Mouse (Mus musculus): Measurements from ENCODE around the gene Tnn.

Gene Tnn

DNA sequence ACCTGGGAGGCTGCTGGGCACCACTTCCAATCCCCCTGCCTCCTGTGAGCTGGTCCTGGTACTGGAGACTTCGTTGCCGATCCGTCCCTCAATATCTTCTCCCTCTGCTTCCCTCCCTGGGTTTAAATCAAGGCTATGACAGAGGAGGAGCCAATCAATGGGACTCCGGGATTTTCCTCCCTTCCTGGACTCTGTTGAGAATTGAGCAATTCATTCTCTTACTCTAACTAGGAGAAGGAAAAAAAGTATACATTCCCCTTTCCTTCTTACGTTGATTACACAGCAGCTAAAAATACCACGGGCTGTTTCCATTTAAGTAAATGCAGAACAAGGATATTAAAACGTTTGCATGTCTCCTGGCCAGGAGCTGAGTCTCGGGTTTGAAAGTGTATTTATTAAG lies at the start of gene Tnn:
Tnn (minus strand) TSS at position 101 of the 400 bp plus-strand sequence.
- no peak for DNase-seq (ENCODE audit: low read depth)

DNA sequence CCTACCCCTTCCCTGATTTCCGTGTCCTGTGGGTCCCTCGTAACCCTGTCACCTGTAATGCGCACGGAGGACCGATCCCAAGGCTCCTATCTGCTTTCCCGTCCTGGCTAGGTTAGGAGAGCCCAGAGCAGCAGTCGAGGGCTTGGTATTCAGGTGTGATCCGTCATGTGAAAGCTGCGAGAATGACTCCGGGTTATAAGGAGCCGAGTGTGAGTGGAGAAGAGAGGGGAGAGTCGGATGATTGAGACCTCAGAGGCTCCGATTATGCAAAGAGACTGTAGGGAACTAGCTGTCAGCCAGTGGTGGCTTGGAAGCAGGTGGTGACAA lies 41.9 kb upstream of the Tnn start:
- DNase-seq (ENCODE audit: low read depth), result no peak

DNA sequence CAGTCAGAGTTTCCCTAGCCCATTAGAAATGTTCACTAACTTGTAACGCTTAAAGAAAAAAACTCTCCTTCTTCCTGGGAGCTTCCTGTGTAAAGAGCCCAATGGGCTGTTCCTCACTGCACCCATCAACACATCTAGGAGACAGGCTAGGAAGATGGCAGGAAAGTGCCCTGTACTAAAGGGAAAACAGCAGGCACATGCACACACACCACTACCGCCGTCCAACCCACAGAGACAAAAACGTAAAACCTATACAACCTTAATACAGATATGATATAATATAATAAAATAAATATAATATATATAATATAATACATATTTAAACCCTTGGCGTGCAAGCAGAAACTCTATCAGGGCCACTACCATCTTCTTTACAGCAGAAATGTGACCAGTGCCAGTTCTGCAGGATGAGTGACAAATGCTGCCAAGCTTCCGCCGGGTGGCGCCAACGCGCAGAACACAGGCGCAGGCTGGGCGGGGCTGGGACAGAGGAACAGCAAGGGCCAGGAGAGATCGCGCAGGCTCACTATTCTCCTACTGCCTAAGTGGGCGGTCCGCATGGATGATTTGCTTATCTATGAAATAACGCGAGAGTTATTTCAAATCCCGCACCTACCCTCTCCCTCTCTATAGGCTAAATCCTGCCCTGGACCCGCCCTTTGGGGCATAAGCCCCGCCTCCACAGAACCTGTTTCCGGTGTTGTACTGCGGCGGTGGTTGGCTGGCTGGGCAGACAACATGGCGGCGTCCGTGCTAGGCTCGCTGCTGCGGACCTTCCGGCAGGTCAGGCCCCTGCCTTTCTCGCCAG lies 41.4 kb upstream of the Tnn start, which contains the start of gene Mrps14:
Mrps14 (plus strand) TSS at position 687 of the 808 bp plus-strand sequence.
- DNase-seq (ENCODE audit: low read depth), result peak; percentile 100

- DNase-seq (ENCODE audit: low read depth), result peak; percentile 36
Observed at GRCm38 (mm10) chr1:160184506-160184905, 31.1 kb upstream of the Tnn start.

GRCm38 (mm10) chr1:160181216-160181615 lies 27.8 kb upstream of the Tnn start:
- DNase-seq (ENCODE audit: low read depth), result no peak

DNA sequence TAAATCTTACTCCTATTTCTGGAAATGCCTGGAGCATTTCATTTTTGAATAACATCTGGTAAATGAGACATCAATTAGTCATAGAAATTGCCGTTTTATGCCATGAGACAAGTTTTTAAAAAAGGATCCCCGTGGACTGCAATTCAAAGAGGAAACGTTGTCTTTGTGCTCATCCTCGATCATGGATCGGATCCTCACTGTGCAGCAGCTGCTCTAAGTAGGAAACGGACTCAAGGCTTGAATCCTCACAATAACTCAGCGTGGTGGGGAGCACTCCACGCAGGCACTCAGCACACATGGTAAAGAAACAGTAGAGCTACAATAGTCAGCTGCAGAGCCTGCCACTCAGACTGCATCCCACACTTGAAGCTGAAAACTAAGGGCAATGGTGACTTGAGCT lies 23.5 kb upstream of the Tnn start:
- no peak for DNase-seq (ENCODE audit: low read depth)

DNA sequence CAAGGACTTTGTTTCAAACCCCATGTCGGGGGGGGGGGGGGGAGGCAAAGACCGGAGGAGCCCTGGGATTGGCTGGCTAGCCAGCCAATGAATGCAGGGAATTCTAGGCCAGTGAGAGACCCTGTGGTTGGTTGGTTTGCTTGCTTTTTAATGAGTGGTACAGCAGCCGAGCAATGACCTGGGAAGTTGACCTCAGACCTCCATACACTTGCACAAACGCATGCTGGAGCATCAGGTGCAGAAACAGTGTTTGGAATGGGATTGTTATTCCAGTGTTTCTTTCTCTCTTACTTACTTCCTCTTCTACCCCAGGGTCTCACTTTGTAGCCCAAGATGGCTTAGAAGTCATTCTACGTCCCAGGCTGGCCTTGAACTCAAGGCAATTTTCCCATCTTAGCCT lies 13.2 kb upstream of the Tnn start:
- DNase-seq (ENCODE audit: low read depth), result no peak

- no peak for DNase-seq (ENCODE audit: low read depth)
Observed at GRCm38 (mm10) chr1:160158190-160158589, 4.8 kb upstream of the Tnn start.

GRCm38 (mm10) chr1:160150726-160151125 lies 2.7 kb downstream of the Tnn start:
- DNase-seq (ENCODE audit: low read depth), result no peak

DNA sequence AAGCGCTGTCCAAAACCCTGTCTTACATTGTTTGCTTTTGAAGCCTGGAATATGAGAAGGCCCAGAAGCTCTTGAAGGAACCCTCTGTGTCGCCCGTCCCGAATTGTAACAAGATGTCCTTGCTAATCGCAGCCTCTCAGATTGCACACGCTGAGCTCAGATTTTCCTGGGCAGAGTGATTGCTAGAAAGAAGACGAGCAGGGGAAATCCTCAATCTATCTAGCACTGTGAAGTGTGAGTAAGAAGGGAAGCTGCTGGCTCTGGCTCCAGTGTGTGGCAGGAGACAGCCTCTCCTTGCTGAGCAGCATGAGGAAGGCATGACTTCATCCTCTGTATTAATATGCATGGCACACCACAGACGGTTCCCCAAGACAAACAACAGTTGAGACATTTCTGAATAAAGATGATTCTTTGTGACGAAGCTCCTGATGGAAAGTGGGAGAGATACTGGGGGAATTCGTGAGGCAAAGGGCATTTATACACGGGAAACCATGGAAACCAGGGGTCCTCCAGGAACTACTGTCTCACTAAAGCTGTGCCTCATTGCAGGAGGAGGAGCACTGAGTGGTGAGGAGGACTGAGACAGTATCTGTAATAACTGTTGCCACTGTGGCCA lies 4.0 kb downstream of the Tnn start:
- DNase-seq (ENCODE audit: low read depth), result no peak

GRCm38 (mm10) chr1:160147274-160147673 lies 6.1 kb downstream of the Tnn start:
- DNase-seq (ENCODE audit: low read depth), result no peak

GRCm38 (mm10) chr1:160145606-160146005 lies 7.8 kb downstream of the Tnn start:
- DNase-seq (ENCODE audit: low read depth), result no peak

DNA sequence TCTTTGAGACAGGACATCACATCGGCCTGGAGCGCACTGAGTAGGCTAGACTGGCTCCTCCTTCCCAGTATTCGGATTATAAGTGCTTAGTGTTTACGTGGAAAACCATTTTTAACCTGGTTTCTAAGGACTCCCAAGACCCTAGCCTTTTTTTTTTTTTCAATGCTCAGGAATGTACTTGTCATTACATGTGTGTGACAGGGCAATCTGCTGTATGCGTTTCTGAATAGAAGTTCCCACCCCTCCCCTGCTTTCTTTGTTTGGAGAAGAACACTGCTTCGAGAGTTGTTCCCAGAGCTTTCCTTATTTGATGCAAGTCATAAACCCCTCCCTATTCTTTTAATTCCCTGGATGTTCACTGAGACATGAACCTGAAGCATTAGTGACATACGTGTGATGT lies 9.0 kb downstream of the Tnn start:
- DNase-seq (ENCODE audit: low read depth), result no peak

DNA sequence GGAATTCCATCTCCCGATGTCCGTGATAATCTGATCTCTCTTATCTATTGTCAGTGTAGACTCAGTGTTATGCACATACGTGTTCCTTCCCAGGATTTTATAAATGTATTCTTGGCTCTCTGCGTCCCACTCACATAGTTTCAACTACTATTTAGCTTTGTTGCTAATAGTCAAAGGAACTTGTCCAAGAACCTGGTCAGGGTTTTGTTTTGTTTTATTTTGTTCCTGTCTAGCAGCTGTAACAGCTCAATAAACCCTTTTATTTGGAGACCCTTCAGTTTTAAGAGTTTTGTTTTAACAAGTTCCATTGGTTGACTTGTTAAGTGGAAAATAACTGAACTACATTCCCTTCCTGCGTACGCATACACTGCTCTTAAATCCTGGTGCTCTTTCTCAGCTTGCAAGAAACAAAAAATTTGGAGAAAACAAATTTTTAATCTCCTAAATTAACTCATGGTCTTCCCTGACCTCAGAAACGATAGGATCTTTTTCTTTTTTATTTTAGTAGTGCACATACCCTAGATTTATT lies 17.0 kb downstream of the Tnn start:
- DNase-seq (ENCODE audit: low read depth), result no peak

DNA sequence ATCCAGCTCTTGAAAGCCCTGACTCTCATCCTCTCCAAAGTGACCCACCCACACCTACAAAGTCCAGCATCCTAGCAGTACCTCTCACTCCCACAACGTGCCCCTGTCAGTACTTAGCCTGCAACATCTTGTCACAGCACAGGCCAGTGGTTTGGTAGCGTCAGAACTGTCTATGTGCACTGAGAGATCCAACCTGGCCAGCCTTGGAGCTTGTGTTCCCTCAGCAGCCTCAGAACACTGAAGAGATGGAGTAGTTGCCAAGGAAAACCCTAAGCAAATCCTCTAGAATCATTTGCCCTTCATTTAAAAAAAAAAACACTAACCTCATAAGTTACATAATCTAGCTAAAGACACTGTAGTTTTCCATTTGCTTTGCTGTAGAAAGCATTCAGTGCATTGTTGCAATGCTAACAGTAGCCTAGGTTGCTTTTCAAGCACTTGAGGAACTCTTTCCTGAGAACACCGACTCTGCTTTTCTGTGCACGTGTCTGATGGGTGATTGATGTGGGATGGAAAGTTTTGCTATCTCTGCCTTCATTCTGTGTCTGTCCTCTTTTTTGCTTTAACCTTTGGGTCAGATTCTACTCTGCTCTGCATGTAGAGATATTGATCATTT lies 19.8 kb downstream of the Tnn start:
- no peak for DNase-seq (ENCODE audit: low read depth)

- DNase-seq (ENCODE audit: low read depth), result no peak
Observed at GRCm38 (mm10) chr1:160123957-160124356, 29.4 kb downstream of the Tnn start.

DNA sequence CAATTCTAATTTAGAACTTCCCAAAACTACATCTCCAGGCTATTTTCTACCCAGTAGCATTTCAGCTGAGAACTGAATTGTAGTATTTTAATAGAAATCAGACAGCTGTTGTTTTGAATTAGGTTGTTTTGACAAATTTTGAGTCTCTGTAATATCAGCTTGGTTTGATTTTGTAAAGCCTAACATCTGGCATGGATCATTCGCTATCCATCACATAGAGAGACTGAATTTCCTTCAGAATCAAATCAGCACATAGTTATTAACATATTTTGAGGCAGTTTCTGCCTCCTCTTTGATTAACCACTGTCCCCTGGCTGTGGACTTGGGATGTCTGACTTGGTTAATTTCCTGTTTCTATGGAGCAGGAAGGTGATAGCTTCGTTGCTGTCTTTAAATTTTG lies 44.8 kb downstream of the Tnn start:
- no peak for DNase-seq (ENCODE audit: low read depth)

DNA sequence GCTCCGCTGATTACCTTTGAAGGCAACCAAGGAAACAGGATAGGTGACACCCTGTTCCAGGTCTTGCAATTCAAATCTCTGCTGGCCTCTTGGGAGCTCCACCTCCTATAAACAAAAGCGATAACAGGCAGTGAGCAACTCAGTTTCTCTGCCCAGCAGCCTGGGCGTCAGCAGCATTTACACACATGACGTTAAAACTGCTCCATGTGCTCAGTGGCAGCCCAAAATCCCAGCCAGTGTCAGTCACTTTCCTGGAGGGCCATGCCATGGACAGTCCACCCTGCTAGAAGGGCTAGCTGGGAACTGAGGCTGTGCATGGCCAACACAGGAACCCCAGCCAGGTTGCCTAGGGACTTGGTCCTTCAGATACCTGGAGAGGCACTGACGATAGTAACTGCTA lies 48.0 kb downstream of the Tnn start:
- DNase-seq (ENCODE audit: low read depth), result no peak

GRCm38 (mm10) chr1:160100996-160101395 lies 52.4 kb downstream of the Tnn start:
- no peak for DNase-seq (ENCODE audit: low read depth)

DNA sequence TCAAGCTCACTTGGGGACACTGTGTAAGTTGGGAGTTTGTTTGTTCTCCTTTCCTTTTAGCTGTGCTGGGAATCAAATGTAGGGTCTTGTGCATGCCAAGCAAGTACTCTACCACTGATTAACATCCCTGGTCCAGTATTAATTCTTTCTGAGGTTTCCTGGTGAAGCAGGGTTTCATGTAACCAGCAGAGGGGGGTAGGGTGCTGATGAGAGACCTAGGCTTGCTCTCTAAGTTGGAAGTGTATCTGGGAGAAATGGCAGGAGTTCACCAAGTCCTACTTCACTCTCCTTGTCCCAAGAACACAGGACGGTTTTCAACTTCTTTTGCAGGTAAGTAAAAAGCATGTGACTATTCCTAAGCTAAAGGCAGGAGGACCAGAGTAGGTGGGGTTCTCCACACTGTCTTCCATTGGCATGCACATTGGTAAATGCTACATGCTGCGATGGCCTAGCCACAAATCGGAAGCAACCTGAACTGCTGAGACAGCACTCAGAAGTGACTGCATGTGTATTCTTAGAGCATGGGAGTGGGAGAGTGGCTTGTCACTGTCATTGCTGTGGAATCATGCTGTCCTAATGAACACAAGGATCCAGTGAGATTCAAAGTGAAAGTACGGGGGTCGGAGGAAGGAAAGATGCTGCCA lies 53.6 kb downstream of the Tnn start:
- no peak for DNase-seq (ENCODE audit: low read depth)

DNA sequence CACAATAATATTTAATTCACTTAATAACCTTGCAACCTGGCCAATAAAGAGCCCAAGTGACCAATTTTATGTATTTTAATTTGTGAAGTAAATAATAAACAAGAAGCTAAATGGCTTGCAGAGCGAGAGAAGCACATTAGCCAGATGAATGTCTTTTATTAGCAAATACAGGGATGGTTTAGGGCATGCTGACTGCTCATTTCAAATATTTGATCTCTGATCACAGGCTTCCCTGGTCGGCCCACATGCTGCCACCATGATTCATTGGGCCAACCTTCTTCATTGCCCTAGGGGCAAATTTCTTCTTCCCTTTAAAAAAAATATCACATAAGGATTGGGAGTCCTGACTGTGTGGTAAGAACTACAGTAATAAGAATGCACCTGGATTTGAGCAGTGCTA lies 66.7 kb downstream of the Tnn start:
- DNase-seq (ENCODE audit: low read depth), result no peak

GRCm38 (mm10) chr1:160084239-160084638 lies 69.1 kb downstream of the Tnn start:
- no peak for DNase-seq (ENCODE audit: low read depth)

DNA sequence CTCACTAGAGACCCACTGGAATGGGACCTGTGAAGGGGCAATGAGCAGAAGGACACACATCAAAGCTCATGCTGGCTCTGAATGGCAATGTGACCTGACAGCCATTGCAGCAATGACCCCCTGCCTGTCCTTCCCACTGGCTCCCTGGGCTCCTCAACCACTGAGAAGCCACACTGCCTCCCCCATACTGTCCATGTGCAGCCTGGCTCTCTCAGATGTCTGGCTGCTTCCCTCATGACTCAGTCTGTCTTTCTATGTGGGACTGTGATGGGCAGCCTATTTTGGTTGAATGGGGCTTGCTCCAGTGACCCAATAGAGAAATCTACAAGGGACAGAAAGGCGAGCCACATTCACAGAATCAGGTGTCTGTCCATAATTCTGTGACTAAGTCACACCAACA lies 70.7 kb downstream of the Tnn start:
- DNase-seq (ENCODE audit: low read depth), result no peak

Measured in naive thymus-derived CD4-positive, alpha-beta T cell, adult 2 months (primary cell).